Mouse (Mus musculus): ENCODE results near the gene Jarid2.

Jarid2 gene

DNA sequence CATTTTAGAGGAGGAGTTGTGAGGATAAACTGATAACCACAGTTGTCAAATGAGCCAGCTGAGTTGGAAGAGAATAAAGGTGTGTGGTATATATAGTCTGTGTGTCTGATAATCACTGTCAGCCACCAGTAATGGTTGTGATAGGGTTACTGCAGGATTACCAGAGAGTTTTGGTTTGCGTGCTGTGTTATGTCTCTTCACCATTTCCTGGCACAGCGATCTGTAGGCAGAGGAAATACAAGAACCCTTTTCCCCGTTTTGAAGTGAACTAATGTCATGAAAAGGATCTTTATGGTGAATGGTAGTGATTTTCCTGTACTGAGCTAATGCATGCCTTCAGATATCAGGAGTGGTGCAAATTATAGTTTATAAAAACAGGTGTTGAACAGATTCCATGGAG lies 122.8 kb downstream of the Jarid2 start:
- DNase-seq: no peak

DNA sequence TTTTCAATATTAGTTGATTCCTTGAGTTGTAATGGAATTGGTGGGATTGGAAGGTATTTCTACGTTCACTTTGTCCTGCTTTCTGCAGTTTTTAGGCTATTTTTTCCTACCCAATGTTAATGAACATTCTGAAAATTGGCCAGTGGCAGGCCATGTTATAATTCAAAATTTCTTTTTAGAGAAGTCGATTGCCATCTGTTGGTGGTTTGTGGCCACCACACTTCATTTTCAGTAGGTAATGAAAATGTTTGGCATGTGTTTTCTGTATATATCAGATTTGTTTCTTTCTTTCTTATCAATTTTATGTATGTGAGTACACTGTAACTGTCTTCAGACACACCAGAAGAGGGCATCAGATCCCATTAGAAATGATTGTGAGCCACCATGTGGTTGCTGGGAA lies 136.3 kb downstream of the Jarid2 start:
- DNase-seq: no peak

GRCm38 (mm10) chr13:44868037-44868650 lies 138.9 kb downstream of the Jarid2 start:
- DNase-seq: no peak

- DNase-seq: peak; percentile 100
These were observed 140.3 kb downstream of the Jarid2 start for GRCm38 (mm10) chr13:44869418-44870119.

DNA sequence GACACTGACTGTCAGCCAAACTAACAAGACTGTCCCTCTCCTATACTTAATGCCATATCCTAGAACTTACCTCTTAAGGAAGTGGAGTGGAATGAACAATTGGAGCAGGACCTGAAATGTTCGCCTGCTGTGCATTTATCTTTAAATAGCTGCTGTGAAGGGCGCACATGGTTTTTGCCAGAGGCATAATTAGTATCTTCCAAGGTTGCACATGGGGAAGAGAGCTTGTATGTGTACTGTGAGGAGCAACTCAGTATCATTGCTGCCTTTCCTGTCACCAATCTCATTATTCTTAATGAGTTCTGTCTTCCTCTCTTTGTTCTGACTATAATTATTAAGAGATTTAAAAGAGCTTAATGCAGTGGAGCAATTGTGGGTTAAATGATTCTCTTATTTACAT lies 147.5 kb downstream of the Jarid2 start:
- DNase-seq: no peak

- no peak for DNase-seq
These were observed 151.7 kb downstream of the Jarid2 start for GRCm38 (mm10) chr13:44881001-44881400.

GRCm38 (mm10) chr13:44886221-44886620 lies 156.9 kb downstream of the Jarid2 start:
- no peak for DNase-seq

GRCm38 (mm10) chr13:44890612-44891011 lies 161.3 kb downstream of the Jarid2 start:
- no peak for DNase-seq

- no peak for DNase-seq
These were observed 162.8 kb downstream of the Jarid2 start for GRCm38 (mm10) chr13:44891813-44892730.

GRCm38 (mm10) chr13:44896211-44896610 lies 166.9 kb downstream of the Jarid2 start:
- DNase-seq: no peak

GRCm38 (mm10) chr13:44902299-44902698 lies 173.0 kb downstream of the Jarid2 start:
- no peak for DNase-seq

GRCm38 (mm10) chr13:44903416-44903815 lies 174.1 kb downstream of the Jarid2 start:
- no peak for DNase-seq

GRCm38 (mm10) chr13:44904271-44904670 lies 175.0 kb downstream of the Jarid2 start:
- no peak for DNase-seq

DNA sequence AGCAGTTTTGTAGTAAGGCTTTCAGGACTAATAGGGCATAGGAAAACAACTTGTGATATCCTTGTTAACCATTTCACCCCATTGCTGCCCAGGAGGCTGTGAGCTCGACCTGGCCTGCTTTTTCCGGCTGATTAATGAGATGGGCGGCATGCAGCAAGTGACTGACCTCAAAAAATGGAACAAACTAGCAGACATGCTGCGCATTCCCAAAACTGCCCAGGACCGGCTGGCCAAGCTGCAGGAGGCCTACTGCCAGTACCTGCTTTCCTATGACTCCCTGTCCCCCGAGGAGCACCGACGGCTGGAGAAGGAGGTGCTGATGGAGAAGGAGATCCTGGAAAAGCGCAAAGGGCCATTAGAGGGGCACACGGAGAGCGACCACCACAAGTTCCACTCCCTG lies 176.9 kb downstream of the Jarid2 start:
- DNase-seq: no peak

DNA sequence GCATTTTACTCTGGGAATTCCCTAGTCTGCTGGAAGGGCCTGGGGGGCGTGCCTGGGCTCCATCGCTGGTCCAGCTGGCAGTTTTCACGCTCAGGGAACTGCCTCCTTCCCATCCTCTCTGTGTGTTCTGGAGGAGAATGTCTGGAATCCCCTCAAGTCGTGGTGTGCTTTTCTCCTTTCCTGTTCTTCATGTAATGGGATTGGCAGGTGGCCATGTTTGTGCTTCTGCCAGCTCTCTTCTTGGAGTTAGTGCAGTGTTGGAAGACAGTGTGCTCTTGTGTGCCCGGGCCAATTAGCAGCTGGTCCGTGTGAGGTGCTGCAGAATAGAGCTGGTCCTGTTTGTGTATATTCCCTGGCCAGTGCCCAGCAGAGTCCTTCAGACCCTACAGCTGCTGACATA lies 178.4 kb downstream of the Jarid2 start:
- DNase-seq: no peak

GRCm38 (mm10) chr13:44908790-44909189 lies 179.5 kb downstream of the Jarid2 start:
- no peak for DNase-seq

- DNase-seq: no peak
These were observed 183.6 kb downstream of the Jarid2 start for GRCm38 (mm10) chr13:44912851-44913250.

GRCm38 (mm10) chr13:44913560-44913959 lies 184.3 kb downstream of the Jarid2 start:
- DNase-seq: no peak

DNA sequence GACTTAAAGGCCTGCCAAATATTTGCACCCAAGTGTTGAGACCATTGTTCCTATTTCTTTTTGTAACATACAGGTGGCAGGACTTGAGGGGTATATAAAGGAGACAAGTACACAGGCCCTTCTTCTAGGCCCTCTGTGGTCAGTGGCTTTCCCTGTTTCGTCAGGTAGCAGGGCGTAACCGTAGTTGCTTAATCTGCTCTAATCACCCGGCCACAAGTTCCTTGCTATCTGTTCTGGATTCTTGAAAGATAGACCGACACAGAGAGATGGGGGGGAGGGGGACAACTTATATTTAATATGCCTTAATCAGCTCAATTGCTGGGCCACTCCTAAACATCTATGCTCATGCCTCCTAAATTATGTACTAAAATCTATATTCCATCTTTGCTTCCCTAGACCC lies 186.1 kb downstream of the Jarid2 start:
- no peak for DNase-seq

DNA sequence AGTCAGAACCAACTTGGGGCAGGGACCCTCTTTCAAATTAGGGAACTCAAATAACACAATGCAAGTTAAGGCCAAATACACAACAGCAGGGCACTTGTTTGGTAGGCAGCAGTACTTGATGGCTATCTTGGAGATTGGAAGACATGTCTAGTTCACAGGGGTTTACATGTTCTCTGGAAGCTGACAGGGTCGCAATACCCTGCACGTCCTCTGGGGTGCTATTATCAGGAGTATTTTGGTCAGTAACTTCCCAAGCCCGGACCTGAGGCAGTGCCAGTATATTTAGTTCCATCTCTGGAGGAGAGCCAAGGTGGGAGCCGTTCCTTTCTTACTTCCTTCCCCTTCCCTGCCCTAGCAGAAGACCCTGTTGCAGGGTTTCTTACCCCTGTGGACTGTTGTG lies 186.7 kb downstream of the Jarid2 start:
- DNase-seq: peak; percentile 37

DNA sequence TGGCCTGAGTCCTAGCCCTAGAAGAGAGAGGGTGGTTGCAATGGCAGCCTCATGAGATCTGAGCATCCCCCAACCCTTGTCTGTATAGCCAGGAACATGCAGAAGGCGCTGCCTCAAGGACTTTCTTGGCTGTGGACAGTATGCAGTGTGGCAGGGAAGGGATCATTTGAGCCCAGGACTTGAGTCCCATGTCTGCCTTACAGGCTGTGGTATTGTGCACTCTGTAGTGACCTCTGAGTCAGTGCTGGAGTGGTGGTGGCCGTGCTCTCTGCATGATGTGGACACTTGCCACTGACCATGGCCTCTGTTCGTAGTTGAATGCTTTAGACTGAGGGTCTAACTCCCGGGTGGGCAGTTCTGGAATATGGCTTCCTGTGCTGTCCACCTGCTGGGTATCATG lies 187.9 kb downstream of the Jarid2 start:
- no peak for DNase-seq

DNA sequence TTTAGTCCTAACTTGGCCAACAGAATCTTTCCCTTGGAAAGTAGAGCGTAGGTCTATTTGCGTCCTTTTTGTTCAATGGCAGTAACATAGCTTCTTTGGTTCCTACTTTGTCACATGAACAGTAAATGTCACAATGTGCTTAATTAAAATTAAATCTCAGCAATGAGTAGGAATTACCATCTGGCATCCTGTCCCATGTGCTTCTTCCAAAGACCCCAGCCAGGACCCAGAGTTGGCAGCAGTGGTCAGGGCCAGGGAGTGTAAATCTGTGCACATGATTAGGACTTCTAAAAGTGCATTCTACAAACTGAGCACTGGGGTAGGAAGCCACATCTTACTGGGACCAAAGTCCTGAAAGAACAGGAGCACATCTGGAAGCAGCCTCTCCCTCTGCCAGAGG lies 189.0 kb downstream of the Jarid2 start:
- DNase-seq: no peak

DNA sequence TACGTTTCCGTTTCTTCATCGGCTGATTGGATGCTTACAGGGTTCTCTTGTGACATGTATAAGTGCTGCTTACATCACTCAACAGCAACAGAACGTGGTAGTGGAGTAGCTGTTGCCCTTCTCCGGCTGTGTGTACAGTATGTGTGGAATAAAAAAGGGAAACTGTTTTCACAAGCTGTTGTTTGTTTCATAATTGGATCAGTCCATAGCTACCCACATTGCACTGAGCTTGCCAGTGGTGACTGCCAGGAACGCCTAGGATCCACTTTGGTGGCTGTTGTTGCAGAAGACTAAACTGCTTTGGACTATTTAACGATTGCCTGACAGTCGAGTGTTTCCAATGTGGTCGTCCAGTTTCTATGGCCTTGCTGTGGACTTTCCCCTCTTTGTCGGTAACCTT lies 191.8 kb downstream of the Jarid2 start:
- DNase-seq: no peak

DNA sequence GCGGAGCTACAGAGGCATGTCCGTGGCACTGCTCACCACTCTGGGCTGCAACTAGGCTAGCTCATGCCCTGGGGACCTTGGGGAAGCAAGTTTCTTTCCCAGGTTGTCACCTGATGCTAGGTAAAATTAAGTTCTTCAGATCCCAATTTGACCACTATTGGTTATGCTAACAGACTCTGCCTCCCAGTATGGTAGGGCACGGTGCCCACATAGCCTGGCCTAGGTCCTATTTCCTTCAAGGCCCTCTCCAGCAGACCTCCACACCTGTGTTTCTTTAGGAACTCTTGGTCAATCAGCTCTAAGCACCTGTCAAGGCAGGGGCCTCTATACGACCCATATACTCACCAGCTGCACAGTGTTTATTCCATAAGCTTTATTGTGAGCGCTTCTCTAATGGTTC lies 192.4 kb downstream of the Jarid2 start:
- DNase-seq: no peak

All from thymus, postnatal 4 days (tissue).